Mouse (Mus musculus) neural tube, embryonic 15.5 days (tissue): ENCODE measurements at regions not wholly inside any gene's neighbourhood (a gene's known extent, or its start where the extent isn't known, plus 50 kb on each side); places are given as distances from the start of the nearest gene placed in this dataset.

Experiments used
- ATAC-seq: fragments of 200-750 bp; cut with Nextera tagmentation; 2 replicates; pipeline ENCODE4 v1.8.0; 2017; ENCODE audit warnings: mild to moderate bottlenecking, moderate TSS enrichment, moderate library complexity; ENCODE audit not compliant: low FRiP score
- H3K27ac ChIP-seq: fragments of 300-500 bp; sonication (generic); replicated peaks from 2 replicates; pipeline ENCODE4 v1.5.1; 2015; ENCODE audit warnings: mild to moderate bottlenecking, inconsistent platforms
- H3K27me3 ChIP-seq: fragments of 300-500 bp; sonication (generic); replicated peaks from 2 replicates; pipeline ENCODE4 v1.6.1; 2015; ENCODE audit warnings: inconsistent platforms
- H3K36me3 ChIP-seq: fragments of 300-500 bp; sonication (generic); 2 replicates; pipeline ENCODE4 v1.6.1; 2015; ENCODE audit warnings: inconsistent platforms
- H3K4me1 ChIP-seq: fragments of 300-500 bp; sonication (generic); 2 replicates; pipeline ENCODE4 v1.6.1; 2015; ENCODE audit warnings: inconsistent platforms
- H3K4me2 ChIP-seq: fragments of 300-500 bp; sonication (generic); 2 replicates; pipeline ENCODE4 v1.6.1; 2015; ENCODE audit warnings: inconsistent platforms, mild to moderate bottlenecking, moderate library complexity
- H3K4me3 ChIP-seq: fragments of 300-500 bp; sonication (generic); replicated peaks from 2 replicates; pipeline ENCODE4 v1.5.1; 2015; ENCODE audit warnings: mild to moderate bottlenecking, inconsistent platforms
- H3K9ac ChIP-seq: fragments of 300-500 bp; sonication (generic); replicated peaks from 2 replicates; pipeline ENCODE4 v1.6.1; 2015; ENCODE audit warnings: mild to moderate bottlenecking, inconsistent platforms
- H3K9me3 ChIP-seq: fragments of 300-500 bp; sonication (generic); replicated peaks from 2 replicates; pipeline ENCODE4 v1.6.1; 2016; ENCODE audit warnings: inconsistent platforms
- WGBS: fragments of 180-500 bp; shearing (Covaris S2); methylation state at CpG from one replicate; pipeline ENCODE4 v1.1.7; 2015; ENCODE audit warnings: mixed read lengths; 5-methylcytosine and 5-hydroxymethylcytosine counted together

DNA sequence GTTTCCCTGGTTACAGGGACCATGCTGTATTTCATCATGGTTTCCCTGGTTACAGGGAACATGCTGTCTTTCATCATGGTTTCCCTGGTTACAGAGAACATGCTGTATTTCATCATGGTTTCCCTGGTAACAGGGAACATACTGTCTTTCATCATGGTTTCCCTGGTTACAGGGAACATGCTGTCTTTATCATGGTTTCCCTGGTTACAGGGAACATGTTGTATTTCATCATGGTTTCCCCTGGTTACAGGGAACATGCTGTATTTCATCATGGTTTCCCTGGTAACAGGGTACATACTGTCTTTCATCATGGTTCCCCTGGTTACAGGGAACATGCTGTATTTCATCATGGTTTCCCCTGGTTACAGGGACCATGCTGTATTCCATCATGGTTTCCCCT is 1579.5 kb downstream of the 4930444P10Rik start:
- no peak for ATAC-seq
- Histone ChIP-seq H3K4me2 (no peak overlapping the region), H3K9me3 (no peaks in the 10 kb centered on the region), H3K36me3 (no peaks in the 10 kb centered on the region), H3K27me3 (peaks cover 16% of the 10 kb centered on the region), H3K27ac (no peak overlapping the region), H3K4me1 (no peaks in the 10 kb centered on the region), H3K4me3 (no peak overlapping the region), H3K9ac (no peak overlapping the region)

DNA sequence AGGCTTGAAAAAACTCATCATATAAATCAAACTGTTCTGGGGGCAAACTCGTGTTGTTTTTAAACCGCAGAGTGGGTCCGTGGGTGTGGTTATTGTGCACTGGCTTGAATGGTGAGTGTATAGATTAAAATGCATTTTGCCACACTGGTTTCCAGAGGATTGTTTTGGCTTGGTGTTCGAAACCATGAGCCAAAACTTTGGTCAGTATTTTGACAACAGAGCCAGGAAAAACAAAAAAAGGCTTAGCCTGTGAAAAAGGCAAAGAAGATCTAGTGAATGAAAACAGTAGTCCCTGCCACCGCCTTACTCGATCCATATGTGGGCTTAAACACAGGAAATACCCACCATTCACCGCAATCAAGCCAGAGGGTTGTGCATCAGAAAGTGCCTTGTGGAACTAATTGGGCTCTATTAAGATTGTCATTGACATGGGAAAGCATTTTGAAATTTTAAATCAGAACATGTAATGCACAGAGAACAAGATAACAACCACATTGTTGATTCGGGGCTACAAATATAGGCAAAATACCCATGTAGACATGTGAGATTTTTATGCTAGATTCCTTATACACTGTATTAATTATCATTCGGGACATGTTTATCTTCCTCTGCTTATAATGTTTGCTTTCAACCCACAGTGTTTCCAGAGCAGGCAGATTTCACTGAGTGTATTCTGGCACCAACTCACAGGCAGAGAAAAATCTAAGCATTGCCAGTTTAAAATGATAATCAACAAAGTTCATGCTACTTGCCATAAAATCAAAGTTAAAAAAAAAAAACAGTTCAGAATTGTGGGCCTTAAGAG is 1580.4 kb downstream of the 4930444P10Rik start:
- Histone ChIP-seq H3K4me1 (no peaks in the 10 kb centered on the region), H3K9ac (no peak overlapping the region), H3K4me2 (no peak overlapping the region), H3K4me3 (no peak overlapping the region), H3K27ac (no peak overlapping the region), H3K36me3 (no peaks in the 10 kb centered on the region), H3K27me3 (peaks cover 26% of the 10 kb centered on the region), H3K9me3 (no peaks in the 10 kb centered on the region)
- no peak for ATAC-seq
- 73% methylated on average over 9 of the region's 9 CpGs for WGBS

DNA sequence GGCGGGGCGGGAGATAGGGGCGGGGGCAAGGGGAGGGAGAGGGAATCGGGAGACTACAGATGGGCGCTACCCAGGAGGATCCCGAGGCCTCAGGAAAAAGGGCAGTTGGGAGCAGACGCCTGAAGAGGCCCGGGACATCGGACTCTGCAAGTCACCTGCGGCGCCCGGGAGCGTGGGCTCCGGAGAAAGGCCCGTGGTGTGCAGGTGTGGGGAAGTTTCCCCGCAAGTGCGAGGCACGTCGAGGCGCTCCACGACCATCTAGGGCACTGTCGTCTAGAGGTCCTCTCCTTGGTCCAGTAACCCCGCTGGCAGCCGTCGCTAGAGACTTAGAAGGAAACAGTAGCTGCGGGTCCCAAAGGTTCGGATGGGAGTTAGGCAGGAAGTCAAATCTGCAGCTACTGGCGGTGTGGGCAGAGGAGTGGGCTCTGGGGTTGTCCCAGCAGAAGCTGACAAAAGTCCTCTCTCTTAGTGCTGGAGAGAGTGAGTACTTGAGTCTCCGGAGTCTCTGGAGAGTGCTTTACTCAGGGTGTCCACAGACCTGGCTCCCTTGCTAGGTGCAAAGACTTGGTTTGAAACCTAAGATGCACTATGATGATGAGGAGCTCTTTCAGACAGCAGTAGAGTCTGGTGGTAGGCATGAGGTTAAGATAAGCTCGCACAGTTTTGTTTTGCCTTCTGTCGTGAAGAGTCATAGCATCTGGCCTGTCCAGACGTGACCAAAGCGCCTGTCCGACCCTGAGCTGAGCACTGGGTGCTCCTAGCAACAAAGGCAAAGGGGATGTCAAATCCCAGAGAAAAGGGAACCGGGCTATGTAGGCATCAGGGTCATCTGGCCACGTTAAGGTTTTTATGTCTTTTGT is 1586.1 kb downstream of the 4930444P10Rik start:
- Histone ChIP-seq H3K4me1 (peaks cover 14% of the 10 kb centered on the region), H3K27ac (no peak overlapping the region), H3K27me3 (peaks cover 61% of the 10 kb centered on the region), H3K9me3 (no peaks in the 10 kb centered on the region), H3K36me3 (no peaks in the 10 kb centered on the region), H3K4me2 (peak overlapping the region; percentile 70), H3K9ac (no peak overlapping the region), H3K4me3 (peak overlapping the region; percentile 37)
- 3% methylated on average over 33 of the region's 36 CpGs for WGBS
- ATAC-seq: peak; percentile 60; the same call in 1 of the 2 replicates

DNA sequence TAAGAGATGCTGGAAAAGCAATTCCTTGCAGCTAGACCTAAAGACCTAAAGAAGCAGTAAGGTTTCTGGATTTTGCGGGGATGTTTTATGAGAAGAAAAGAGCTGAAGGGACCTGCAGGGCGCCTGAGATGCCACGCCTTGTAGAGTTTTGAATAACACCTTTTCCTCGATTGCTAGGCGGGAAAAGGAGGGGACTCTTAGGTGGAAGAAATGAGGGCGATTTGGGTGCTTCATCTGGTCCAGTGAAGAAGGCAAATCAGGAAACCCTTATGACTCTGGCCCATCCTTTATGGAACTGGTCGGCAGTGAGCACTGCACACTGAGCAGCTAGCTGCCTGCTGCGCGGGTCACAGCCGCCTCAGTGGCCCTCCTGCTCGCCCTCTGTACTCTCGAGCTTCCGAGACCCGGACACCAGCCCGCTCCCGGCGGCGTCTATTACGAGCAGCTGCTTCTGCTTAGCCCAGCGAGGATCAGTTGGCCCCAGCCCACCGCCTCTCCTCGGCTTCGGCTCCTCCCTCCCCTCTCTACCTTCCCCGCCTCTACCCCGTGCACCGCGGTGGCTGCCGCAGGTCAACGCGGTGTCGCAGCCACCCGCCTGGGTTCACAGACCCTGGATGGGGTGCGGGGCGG is 1586.8 kb downstream of the 4930444P10Rik start:
- Histone ChIP-seq H3K9me3 (no peaks in the 10 kb centered on the region), H3K4me3 (peak overlapping the region; percentile 37)

DNA sequence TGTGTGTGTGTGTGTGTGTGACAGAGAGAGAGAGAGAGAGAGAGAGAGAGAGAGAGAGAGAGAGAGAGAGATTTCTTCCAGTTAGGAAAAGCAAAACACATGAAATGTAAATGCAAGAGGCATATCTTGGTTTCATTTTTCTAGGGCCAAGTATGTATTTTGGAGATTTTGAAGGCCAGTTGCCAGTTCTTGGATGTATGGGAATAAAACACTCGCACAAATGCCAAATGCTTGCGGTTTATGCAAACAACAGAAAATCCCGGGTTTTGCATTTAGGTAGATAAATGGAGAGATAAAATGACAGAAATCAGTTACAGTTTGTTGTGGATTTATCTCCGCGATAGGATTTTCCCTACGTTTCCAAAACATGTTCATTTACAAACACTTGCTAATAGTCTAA is 1587.4 kb downstream of the 4930444P10Rik start:
- ATAC-seq: no peak
- Histone ChIP-seq H3K36me3 (no peaks in the 10 kb centered on the region), H3K9ac (no peak overlapping the region), H3K27me3 (peaks cover 55% of the 10 kb centered on the region), H3K9me3 (no peaks in the 10 kb centered on the region), H3K27ac (no peak overlapping the region), H3K4me3 (peak overlapping the region; percentile 37; the same call in 1 of the 2 replicates), H3K4me1 (peaks cover 14% of the 10 kb centered on the region), H3K4me2 (peak overlapping the region; percentile 70; the same call in 1 of the 2 replicates)
- WGBS: 5% methylated on average over 6 of the region's 6 CpGs

More for the DNA sequence above, 1586.8 kb downstream of the 4930444P10Rik start:
- Histone ChIP-seq H3K4me2 (peak overlapping the region; percentile 70), H3K9ac (no peak overlapping the region), H3K27ac (no peak overlapping the region), H3K36me3 (no peaks in the 10 kb centered on the region), H3K4me1 (peaks cover 14% of the 10 kb centered on the region), H3K27me3 (peaks cover 60% of the 10 kb centered on the region)
- under 1% methylated on average over 34 of the region's 34 CpGs for WGBS
- ATAC-seq: peak; percentile 80; the same call in 1 of the 2 replicates

DNA sequence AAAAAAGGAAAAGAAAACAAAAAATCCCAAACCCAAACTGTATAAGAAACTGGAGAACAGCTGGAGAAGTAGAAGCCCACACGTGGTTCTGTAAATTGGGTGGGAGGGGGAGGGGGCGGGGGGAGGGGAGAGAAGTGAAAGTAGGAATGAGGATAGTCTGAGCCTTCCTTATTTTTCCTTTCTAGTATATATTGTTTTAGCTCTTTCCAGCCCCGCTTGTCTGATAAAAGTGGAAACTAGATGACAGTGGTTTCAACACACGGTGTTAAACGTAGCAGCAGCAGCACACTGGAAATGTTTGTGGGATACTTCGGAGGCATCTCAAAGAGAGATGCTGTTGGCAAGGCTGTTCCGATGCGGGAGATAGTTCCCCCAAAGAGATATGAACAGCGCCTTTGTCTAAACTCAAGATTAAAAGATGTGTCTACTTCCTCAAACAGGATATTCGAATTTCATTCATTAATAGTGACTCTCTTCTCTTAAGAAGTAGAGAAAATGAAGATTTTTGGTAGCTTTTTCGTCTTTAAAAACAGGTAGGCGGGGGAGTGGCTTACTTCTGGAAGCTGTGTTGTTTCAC is 1588.3 kb downstream of the 4930444P10Rik start:
- Histone ChIP-seq H3K4me3 (no peak overlapping the region), H3K27ac (no peak overlapping the region), H3K27me3 (peaks cover 55% of the 10 kb centered on the region), H3K9ac (no peak overlapping the region), H3K4me2 (peak overlapping the region; percentile 6; the same call in 1 of the 2 replicates), H3K36me3 (no peaks in the 10 kb centered on the region), H3K9me3 (no peaks in the 10 kb centered on the region), H3K4me1 (peaks cover 14% of the 10 kb centered on the region)
- WGBS: 4% methylated on average over 12 of the region's 12 CpGs
- no peak for ATAC-seq

DNA sequence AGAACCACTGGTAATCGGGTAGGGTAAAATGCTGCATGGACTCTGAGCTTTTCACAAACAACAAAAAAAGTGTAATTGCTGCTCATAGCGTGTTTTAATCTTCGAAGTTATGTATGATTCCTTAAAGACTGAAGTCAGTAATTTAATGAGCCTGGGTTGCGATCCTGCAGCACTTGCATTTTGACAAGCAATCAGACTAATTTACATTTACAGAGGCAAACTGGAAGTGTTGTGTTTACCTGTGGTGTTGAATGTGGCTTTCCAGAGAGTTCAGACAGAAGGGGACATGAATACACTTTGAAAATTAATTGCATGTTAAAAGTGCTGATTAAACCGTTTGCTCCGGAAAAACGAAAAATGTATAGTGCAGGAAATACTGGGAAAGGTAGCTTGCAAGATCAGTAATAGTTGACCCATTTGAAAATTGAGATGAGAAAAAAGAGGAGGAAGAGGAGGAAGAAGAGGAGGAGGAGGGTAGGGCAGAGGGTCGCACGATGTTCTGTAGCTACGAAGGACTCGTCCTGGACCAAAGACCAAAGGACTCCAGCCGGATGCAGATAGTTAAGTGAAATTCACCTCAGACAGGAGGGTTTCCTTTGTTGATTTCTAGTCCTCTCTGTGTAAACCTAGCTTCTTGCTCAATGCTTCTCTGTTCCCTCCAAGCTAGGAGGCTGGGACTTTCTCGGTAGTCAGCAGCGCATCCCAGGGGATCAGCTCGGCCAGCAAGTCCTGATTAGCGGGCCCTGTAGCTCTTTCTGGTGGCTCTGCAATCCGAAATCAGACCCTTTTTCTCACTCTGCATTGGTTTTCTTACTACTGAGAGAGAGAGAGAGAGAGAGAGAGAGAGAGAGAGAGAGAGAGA is 1589.0 kb downstream of the 4930444P10Rik start:
- Histone ChIP-seq H3K9ac (no peak overlapping the region), H3K27me3 (peaks cover 50% of the 10 kb centered on the region), H3K27ac (no peak overlapping the region), H3K9me3 (no peaks in the 10 kb centered on the region), H3K4me2 (no peak overlapping the region), H3K36me3 (no peaks in the 10 kb centered on the region), H3K4me1 (peaks cover 14% of the 10 kb centered on the region), H3K4me3 (no peak overlapping the region)
- ATAC-seq: no peak
- 7% methylated on average over 17 of the region's 17 CpGs for WGBS

DNA sequence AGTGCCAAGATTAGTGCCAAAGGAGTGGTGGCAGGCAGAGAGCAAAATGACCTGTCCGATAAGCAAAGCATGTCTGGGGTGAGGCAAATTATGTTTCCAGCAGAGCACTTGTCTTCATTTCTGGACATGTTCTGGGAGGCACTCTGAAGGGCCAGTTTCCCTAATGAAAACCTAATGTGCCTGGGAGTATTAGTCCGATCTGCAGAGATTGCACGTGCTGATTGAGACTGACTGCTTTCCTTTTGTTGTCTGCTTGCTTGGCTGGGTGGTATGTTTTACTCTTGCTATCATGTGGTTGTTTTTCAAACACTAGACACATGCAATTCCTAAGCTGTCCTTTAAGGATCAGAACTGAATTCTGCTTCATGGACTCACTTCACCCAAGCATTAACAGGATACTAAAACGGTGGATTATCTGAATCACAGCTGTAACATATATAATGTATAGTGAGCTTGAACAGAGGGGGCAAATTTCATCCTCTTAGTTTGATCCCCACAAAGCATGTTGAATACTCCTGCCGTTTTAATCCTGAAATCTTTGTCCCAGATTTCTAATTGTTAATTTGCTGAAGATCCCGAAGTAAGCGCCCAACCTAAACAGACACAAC is 1589.8 kb downstream of the 4930444P10Rik start:
- Histone ChIP-seq H3K27me3 (peaks cover 42% of the 10 kb centered on the region), H3K27ac (no peak overlapping the region), H3K4me2 (no peak overlapping the region), H3K4me1 (peaks cover 14% of the 10 kb centered on the region), H3K36me3 (no peaks in the 10 kb centered on the region), H3K9me3 (no peaks in the 10 kb centered on the region), H3K4me3 (no peak overlapping the region), H3K9ac (no peak overlapping the region)
- ATAC-seq: no peak
- whole genome bisulfite sequencing: 26% methylated on average over 7 of the region's 7 CpGs

DNA sequence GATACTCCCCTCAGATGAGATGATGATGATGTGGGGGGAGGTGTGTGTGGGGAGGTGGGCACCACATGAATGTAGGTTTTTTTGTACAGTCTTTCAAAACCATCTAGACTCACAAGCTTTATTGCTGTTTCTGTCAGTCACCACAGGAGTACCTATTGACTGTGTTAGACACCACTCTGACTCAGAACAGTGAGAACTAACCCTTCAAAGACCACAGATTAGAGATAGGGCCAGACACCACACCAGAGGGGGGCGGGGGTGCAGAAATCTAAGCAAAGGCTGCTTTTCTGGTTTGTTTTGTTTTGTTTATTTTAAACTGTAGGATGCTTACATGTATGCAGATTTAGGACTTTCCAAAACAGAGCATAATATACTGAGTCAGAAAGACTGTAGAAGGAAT is 1594.0 kb downstream of the 4930444P10Rik start:
- H3K9me3 ChIP-seq: no peaks in the 10 kb centered on the region
- H3K36me3 ChIP-seq: no peaks in the 10 kb centered on the region
- H3K4me2 ChIP-seq: no peak overlapping the region
- no peak overlapping the region for H3K4me3 ChIP-seq
- H3K4me1 ChIP-seq: no peaks in the 10 kb centered on the region
- peaks cover 12% of the 10 kb centered on the region for H3K27me3 ChIP-seq
- H3K9ac ChIP-seq: no peak overlapping the region
- ATAC-seq: no peak
- H3K27ac ChIP-seq: no peak overlapping the region
- WGBS: 93% methylated on average over 1 of the region's 1 CpGs

DNA sequence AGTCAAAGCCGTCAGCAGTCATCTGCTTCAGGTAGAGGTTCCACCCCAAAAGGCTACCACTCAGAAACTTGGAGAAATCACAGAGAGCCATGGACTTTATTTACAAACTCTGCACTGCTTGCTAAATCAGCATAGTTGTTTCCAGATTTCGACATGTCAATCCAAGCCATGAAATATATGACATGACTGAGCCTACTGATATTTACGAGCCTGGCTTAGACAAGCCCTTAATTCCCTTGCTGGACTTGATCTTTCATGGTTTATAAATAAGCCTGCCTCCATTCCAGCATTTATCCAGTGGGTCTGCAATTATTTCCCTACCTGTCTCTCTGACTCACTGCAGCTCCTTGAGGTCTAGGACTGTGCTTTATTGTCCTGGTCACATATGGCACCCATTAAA is 1603.1 kb downstream of the 4930444P10Rik start:
- Histone ChIP-seq H3K36me3 (no peaks in the 10 kb centered on the region), H3K9me3 (no peaks in the 10 kb centered on the region), H3K4me3 (no peak overlapping the region), H3K27ac (no peak overlapping the region), H3K4me1 (no peaks in the 10 kb centered on the region), H3K9ac (no peak overlapping the region), H3K27me3 (no peaks in the 10 kb centered on the region), H3K4me2 (no peak overlapping the region)
- ATAC-seq: no peak
- WGBS: 83% methylated on average over 3 of the region's 3 CpGs
